Mouse (Mus musculus) kidney, embryonic 16.5 days (tissue): ENCODE measurements around the gene Borcs6. TPM values are rescaled to one million over a fixed set of nuclear protein-coding genes. Genes with fewer than 3 reads are reported as not detected.

Source experiments
- ATAC-seq: fragments of 200-750 bp; cut with Nextera tagmentation; 2 replicates; pipeline ENCODE4 v1.8.0; 2017; ENCODE audit warnings: moderate TSS enrichment; ENCODE audit not compliant: low FRiP score, low TSS enrichment
- H3K27ac ChIP-seq: fragments of 300-500 bp; sonication (generic); 2 replicates; pipeline ENCODE4 v1.5.1; 2014; ENCODE audit warnings: low read length
- H3K27me3 ChIP-seq: fragments of 300-500 bp; sonication (generic); 2 replicates; pipeline ENCODE4 v1.6.1; 2014; ENCODE audit warnings: low read length, control low read depth, mixed read lengths; ENCODE audit not compliant: insufficient read depth
- H3K36me3 ChIP-seq: fragments of 300-500 bp; sonication (generic); 2 replicates; pipeline ENCODE4 v1.6.1; 2014; ENCODE audit warnings: low read length, control low read depth, mixed read lengths; ENCODE audit not compliant: insufficient read depth
- H3K4me1 ChIP-seq: fragments of 300-500 bp; sonication (generic); 2 replicates; pipeline ENCODE4 v1.6.1; 2014; ENCODE audit warnings: low read length, control low read depth, mixed read lengths; ENCODE audit not compliant: insufficient read depth
- H3K4me2 ChIP-seq: fragments of 300-500 bp; sonication (generic); replicated peaks from 2 replicates; pipeline ENCODE4 v1.6.1; 2014; ENCODE audit warnings: low read depth, low read length
- H3K4me3 ChIP-seq: fragments of 300-500 bp; sonication (generic); 2 replicates; pipeline ENCODE4 v1.5.1; 2014; ENCODE audit warnings: mild to moderate bottlenecking, low read length
- H3K9ac ChIP-seq: fragments of 300-500 bp; sonication (generic); replicated peaks from 2 replicates; pipeline ENCODE4 v1.6.1; 2014; ENCODE audit warnings: low read length
- H3K9me3 ChIP-seq: fragments of 300-500 bp; sonication (generic); 2 replicates; pipeline ENCODE4 v1.6.1; 2016; ENCODE audit warnings: low read length, control low read depth
- WGBS: fragments of 180-500 bp; shearing (Covaris S2); extraction: QIAGEN DNeasy Blood & Tissue Kit; methylation state at CpG from one replicate; pipeline ENCODE4 v1.1.7; 2014; 5-methylcytosine and 5-hydroxymethylcytosine counted together
- polyA plus RNA-seq: library from polyadenylated mRNA; unstranded; fragments of >200 nt; fragmentation: Nextera tagmentation; extraction: Ambion mirVana; gene quantifications from 2 replicates; pipeline ENCODE4 v1.2.1, GENCODE M21; 2015

Gene Borcs6
- polyA plus RNA-seq, 1 experiment from 2014 or later = 8.0 TPM

- Histone ChIP-seq H3K4me3 (no peak overlapping the region), H3K4me1 (peaks cover 15% of the 10 kb centered on the region), H3K27ac (no peak overlapping the region), H3K27me3 (no peaks in the 10 kb centered on the region), H3K4me2 (no peak overlapping the region), H3K9ac (no peak overlapping the region), H3K9me3 (no peaks in the 10 kb centered on the region), H3K36me3 (peaks cover 55% of the 10 kb centered on the region)
- ATAC-seq = no peak
- WGBS = 74% methylated on average over 9 of the region's 9 CpGs
These were observed 26.0 kb upstream of the Borcs6 start for GRCm38 (mm10) chr11:69033552-69033951.

GRCm38 (mm10) chr11:69034585-69034984 lies 24.9 kb upstream of the Borcs6 start:
- ATAC-seq = no peak
- peaks cover 25% of the 10 kb centered on the region for H3K4me1 ChIP-seq
- no peak overlapping the region for H3K9ac ChIP-seq
- no peaks in the 10 kb centered on the region for H3K9me3 ChIP-seq
- no peak overlapping the region for H3K4me2 ChIP-seq
- H3K4me3 ChIP-seq = no peak overlapping the region
- H3K36me3 ChIP-seq = peaks cover 46% of the 10 kb centered on the region
- H3K27me3 ChIP-seq = no peaks in the 10 kb centered on the region
- no peak overlapping the region for H3K27ac ChIP-seq
- WGBS = 88% methylated on average over 3 of the region's 3 CpGs

- peak overlapping the region; percentile 36; the same call in 1 of the 2 replicates for H3K4me2 ChIP-seq
- ATAC-seq = no peak
- peaks cover 25% of the 10 kb centered on the region for H3K4me1 ChIP-seq
- H3K27ac ChIP-seq = peak overlapping the region; percentile 82
- peak overlapping the region; percentile 6; the same call in 1 of the 2 replicates for H3K4me3 ChIP-seq
- 0 out of 2 replicates have a peak overlapping the region, but pooled peaks have one; percentile 42 for H3K9ac ChIP-seq
- H3K9me3 ChIP-seq = no peaks in the 10 kb centered on the region
- WGBS = 82% methylated on average over 9 of the region's 9 CpGs
- no peaks in the 10 kb centered on the region for H3K27me3 ChIP-seq
- peaks cover 40% of the 10 kb centered on the region for H3K36me3 ChIP-seq
These were observed 24.1 kb upstream of the Borcs6 start for GRCm38 (mm10) chr11:69035411-69035810.

GRCm38 (mm10) chr11:69035849-69036248 lies 23.7 kb upstream of the Borcs6 start:
- Histone ChIP-seq H3K4me1 (peaks cover 25% of the 10 kb centered on the region), H3K4me3 (peak overlapping the region; percentile 6; the same call in 1 of the 2 replicates), H3K27ac (peak overlapping the region; percentile 82), H3K27me3 (no peaks in the 10 kb centered on the region), H3K4me2 (peak overlapping the region; percentile 50; the same call in 1 of the 2 replicates), H3K9ac (0 out of 2 replicates have a peak overlapping the region, but pooled peaks have one; percentile 42), H3K36me3 (peaks cover 36% of the 10 kb centered on the region), H3K9me3 (no peaks in the 10 kb centered on the region)
- 6% methylated on average over 8 of the region's 8 CpGs for WGBS
- ATAC-seq = peak; percentile 32

- no peak for ATAC-seq
- Histone ChIP-seq H3K9me3 (no peaks in the 10 kb centered on the region), H3K27me3 (no peaks in the 10 kb centered on the region), H3K4me2 (peak overlapping the region; percentile 50), H3K36me3 (peaks cover 28% of the 10 kb centered on the region), H3K27ac (peak overlapping the region; percentile 65), H3K4me3 (peak overlapping the region; percentile 63), H3K4me1 (peaks cover 25% of the 10 kb centered on the region), H3K9ac (peak overlapping the region; percentile 68)
- WGBS = 10% methylated on average over 20 of the region's 20 CpGs
These were observed 22.9 kb upstream of the Borcs6 start for GRCm38 (mm10) chr11:69036486-69037230.

GRCm38 (mm10) chr11:69037231-69038061 lies 22.1 kb upstream of the Borcs6 start:
- H3K4me3 ChIP-seq = peak overlapping the region; percentile 63
- WGBS = under 1% methylated on average over 34 of the region's 34 CpGs
- H3K36me3 ChIP-seq = peaks cover 24% of the 10 kb centered on the region
- no peaks in the 10 kb centered on the region for H3K27me3 ChIP-seq
- peak overlapping the region; percentile 65 for H3K27ac ChIP-seq
- peak; percentile 28; the same call in 1 of the 2 replicates for ATAC-seq
- H3K4me1 ChIP-seq = peaks cover 25% of the 10 kb centered on the region
- H3K9me3 ChIP-seq = no peaks in the 10 kb centered on the region
- peak overlapping the region; percentile 50 for H3K4me2 ChIP-seq
- H3K9ac ChIP-seq = peak overlapping the region; percentile 68

- no peak overlapping the region for H3K4me2 ChIP-seq
- H3K27me3 ChIP-seq = no peaks in the 10 kb centered on the region
- no peak overlapping the region for H3K4me3 ChIP-seq
- no peak overlapping the region for H3K27ac ChIP-seq
- no peaks in the 10 kb centered on the region for H3K9me3 ChIP-seq
- H3K36me3 ChIP-seq = peaks cover 19% of the 10 kb centered on the region
- WGBS = 73% methylated on average over 5 of the region's 5 CpGs
- no peak for ATAC-seq
- peaks cover 25% of the 10 kb centered on the region for H3K4me1 ChIP-seq
- H3K9ac ChIP-seq = no peak overlapping the region
These were observed 21.3 kb upstream of the Borcs6 start for GRCm38 (mm10) chr11:69038173-69038572.

GRCm38 (mm10) chr11:69045531-69046394 lies 13.8 kb upstream of the Borcs6 start, which contains the start of gene Aurkb:
Gene Aurkb, plus strand, starts transcription at chr11:69045647.
- peaks cover 18% of the 10 kb centered on the region for H3K4me1 ChIP-seq
- H3K9ac ChIP-seq = peak within 1 kb of the TSS; percentile 79
- peak within 1 kb of the TSS; percentile 64 for H3K4me2 ChIP-seq
- peak; percentile 75 for ATAC-seq
- peaks cover 24% of the 10 kb centered on the region for H3K36me3 ChIP-seq
- no peaks in the 10 kb centered on the region for H3K27me3 ChIP-seq
- no peaks in the 10 kb centered on the region for H3K9me3 ChIP-seq
- H3K27ac ChIP-seq = peak within 1 kb of the TSS; percentile 85
- WGBS = 1% methylated on average over 52 of the region's 54 CpGs
- peak within 1 kb of the TSS; percentile 83 for H3K4me3 ChIP-seq

GRCm38 (mm10) chr11:69046395-69046774 lies 13.1 kb upstream of the Borcs6 start:
- Histone ChIP-seq H3K4me3 (peak overlapping the region; percentile 83), H3K9me3 (no peaks in the 10 kb centered on the region), H3K27me3 (no peaks in the 10 kb centered on the region), H3K4me2 (peak overlapping the region; percentile 64), H3K27ac (peak overlapping the region; percentile 85), H3K9ac (peak overlapping the region; percentile 79), H3K36me3 (peaks cover 29% of the 10 kb centered on the region), H3K4me1 (peaks cover 18% of the 10 kb centered on the region)
- no peak for ATAC-seq
- 4% methylated on average over 9 of the region's 9 CpGs for WGBS
